Mouse (Mus musculus): ENCODE data around the gene Ppp1r1b. TPM values are rescaled to one million over a fixed set of nuclear protein-coding genes. Genes with fewer than 3 reads are reported as not detected.

Gene Ppp1r1b
- polyA plus RNA-seq, 1 experiment, result not detected

GRCm38 (mm10) chr11:98327136-98328030 is 20.8 kb upstream of the Ppp1r1b start:
- Histone ChIP-seq H3K4me3 (no peak overlapping the region), H3K36me3 (ENCODE audit: control insufficient read depth, insufficient read depth) (no peaks in the 10 kb centered on the region), H3K27me3 (ENCODE audit: control insufficient read depth, insufficient read depth, insufficient read length) (peaks cover 77% of the 10 kb centered on the region), H3K79me2 (ENCODE audit: control insufficient read depth, insufficient read depth) (no peaks in the 10 kb centered on the region), H3K4me2 (ENCODE audit: low read depth) (no peak overlapping the region), H3ac (ENCODE audit: control insufficient read depth, insufficient read length) (no peak overlapping the region)
- TF ChIP-seq MYOG (IDR thresholded peaks at IDR 0.05; ENCODE audit: control insufficient read depth in 1 of 3, insufficient read depth in 1 of 3, insufficient read length in 2 of 3, low read depth in 2 of 3), result peak in 1 of 3 experiments; percentile 4
- TF ChIP-seq MYOD1 (IDR thresholded peaks at IDR 0.05; ENCODE audit: control insufficient read depth in 1 of 3, insufficient read length in 2 of 3, low read depth in 2 of 3), result no peak

DNA sequence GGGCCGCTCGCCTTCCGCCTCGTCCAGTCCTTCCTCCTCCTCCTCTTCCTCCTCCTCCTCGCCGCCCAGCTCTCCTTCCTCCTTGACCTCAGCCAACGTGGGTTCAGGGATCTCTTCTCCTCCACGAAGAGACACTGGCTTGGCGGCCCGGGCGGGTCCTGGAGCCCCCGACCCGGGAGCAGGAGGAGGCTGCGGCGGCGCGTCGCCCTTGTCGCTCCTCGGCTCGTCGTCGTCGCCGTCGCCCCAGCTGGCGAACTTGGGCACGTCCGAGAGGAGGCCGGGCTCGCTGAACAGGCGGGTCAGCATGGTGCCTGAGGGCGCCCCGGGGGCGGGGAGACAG is 20.2 kb upstream of the Ppp1r1b start:
- Histone ChIP-seq H3ac (ENCODE audit: control insufficient read depth, insufficient read length) (no peak overlapping the region), H3K36me3 (ENCODE audit: control insufficient read depth, insufficient read depth) (no peaks in the 10 kb centered on the region), H3K79me2 (ENCODE audit: control insufficient read depth, insufficient read depth) (no peaks in the 10 kb centered on the region), H3K4me2 (ENCODE audit: low read depth) (no peak overlapping the region), H3K4me3 (no peak overlapping the region), H3K27me3 (ENCODE audit: control insufficient read depth, insufficient read depth, insufficient read length) (peaks cover 73% of the 10 kb centered on the region)
- no peak for TF ChIP-seq SRF (IDR thresholded peaks at IDR 0.05; ENCODE audit: control insufficient read depth, insufficient read length, low read depth)

GRCm38 (mm10) chr11:98328371-98329069 is 19.7 kb upstream of the Ppp1r1b start:
- Histone ChIP-seq H3ac (ENCODE audit: control insufficient read depth, insufficient read length) (no peak overlapping the region), H3K27me3 (ENCODE audit: control insufficient read depth, insufficient read depth, insufficient read length) (peaks cover 73% of the 10 kb centered on the region), H3K4me2 (ENCODE audit: low read depth) (no peak overlapping the region), H3K36me3 (ENCODE audit: control insufficient read depth, insufficient read depth) (no peaks in the 10 kb centered on the region), H3K4me3 (no peak overlapping the region), H3K79me2 (ENCODE audit: control insufficient read depth, insufficient read depth) (no peaks in the 10 kb centered on the region)
- TF ChIP-seq E2F4 (IDR thresholded peaks at IDR 0.05; ENCODE audit: insufficient read depth), result no peak
- no peak for TF ChIP-seq REST (IDR thresholded peaks at IDR 0.05; ENCODE audit: insufficient read depth, insufficient read length)
- no peak for TF ChIP-seq MYOD1 (IDR thresholded peaks at IDR 0.05; ENCODE audit: control insufficient read depth in 1 of 3, insufficient read length in 2 of 3, low read depth in 2 of 3)
- no peak for TF ChIP-seq POLR2A (IDR thresholded peaks at IDR 0.05; ENCODE audit: insufficient read length, low read depth)
- TF ChIP-seq TCF12 (IDR thresholded peaks at IDR 0.05; ENCODE audit: insufficient read depth, poor library complexity, severe bottlenecking), result no peak
- no peak for TF ChIP-seq TCF3 (IDR thresholded peaks at IDR 0.05; ENCODE audit: insufficient read length, low read depth)
- no peak for TF ChIP-seq CEBPB (IDR thresholded peaks at IDR 0.05; ENCODE audit: insufficient read depth, poor library complexity, severe bottlenecking)
- no peak for TF ChIP-seq SRF (IDR thresholded peaks at IDR 0.05; ENCODE audit: control insufficient read depth, insufficient read length, low read depth)
- no peak for TF ChIP-seq USF1 (IDR thresholded peaks at IDR 0.05; ENCODE audit: low read depth)
- no peak for TF ChIP-seq POLR2AphosphoS2 (IDR thresholded peaks at IDR 0.05; ENCODE audit: insufficient read length, low read depth)
- TF ChIP-seq MYOG (IDR thresholded peaks at IDR 0.05; ENCODE audit: control insufficient read depth in 1 of 3, insufficient read depth in 1 of 3, insufficient read length in 2 of 3, low read depth in 2 of 3), result no peak
- TF ChIP-seq MAX (IDR thresholded peaks at IDR 0.05; ENCODE audit: low read depth), result no peak

DNA sequence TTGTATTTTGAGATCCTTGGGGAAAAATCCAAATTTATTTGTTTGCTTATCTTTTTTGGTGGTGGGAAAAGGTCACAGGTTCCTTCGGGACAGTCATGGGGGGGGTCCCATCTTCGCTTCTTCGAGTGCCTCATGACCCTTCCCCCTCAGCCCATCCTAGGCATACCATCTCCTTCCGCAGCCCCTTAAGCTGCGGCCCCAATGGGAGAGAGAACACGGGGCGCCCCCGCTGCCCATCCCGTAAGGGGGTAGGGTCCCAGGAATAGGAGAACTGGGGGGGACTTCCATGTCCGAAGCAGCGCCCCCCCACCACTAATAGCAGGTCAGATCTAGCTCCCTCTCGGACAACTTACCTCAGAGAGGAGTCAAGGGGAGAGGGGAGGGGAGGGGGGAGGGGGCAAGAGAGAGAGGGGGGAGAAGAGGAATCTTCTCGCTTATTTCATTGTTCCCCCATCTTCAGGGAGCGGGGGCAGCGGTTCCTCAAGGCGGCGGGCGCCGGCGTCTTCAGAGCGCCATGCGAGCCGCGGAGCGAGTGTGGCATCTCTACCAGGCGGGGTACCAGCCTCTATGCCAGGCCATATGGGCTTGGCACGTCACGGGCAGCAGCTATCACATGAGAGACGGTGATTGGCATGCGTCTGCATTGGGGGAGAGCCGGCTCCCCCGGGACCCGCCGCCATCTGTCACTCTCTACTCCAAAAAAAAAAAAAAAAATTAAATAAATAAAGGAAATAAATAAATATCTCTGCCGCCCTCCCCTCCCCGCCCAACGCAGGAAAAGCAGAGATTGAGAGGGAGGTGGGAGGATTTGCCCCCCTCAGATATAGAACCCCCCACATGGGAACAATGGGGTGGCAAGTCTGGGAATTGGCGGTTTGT is 18.9 kb upstream of the Ppp1r1b start, which contains the start of gene Neurod2:
Neurod2 (minus strand) TSS at position 568 of the 879 bp plus-strand sequence.
- H3K4me3 ChIP-seq, result no peak within 1 kb of the TSS
- H3K4me2 ChIP-seq (ENCODE audit: low read depth), result no peak within 1 kb of the TSS
- H3K79me2 ChIP-seq (ENCODE audit: control insufficient read depth, insufficient read depth), result no peaks in the 10 kb centered on the region
- H3K36me3 ChIP-seq (ENCODE audit: control insufficient read depth, insufficient read depth), result no peaks in the 10 kb centered on the region
- no peak for TF ChIP-seq MAX (IDR thresholded peaks at IDR 0.05; ENCODE audit: low read depth)
- H3ac ChIP-seq (ENCODE audit: control insufficient read depth, insufficient read length), result no peak within 1 kb of the TSS
- H3K27me3 ChIP-seq (ENCODE audit: control insufficient read depth, insufficient read depth, insufficient read length), result peaks cover 79% of the 10 kb centered on the region

GRCm38 (mm10) chr11:98329960-98330744 is 18.1 kb upstream of the Ppp1r1b start:
- Histone ChIP-seq H3K4me2 (ENCODE audit: low read depth) (no peak overlapping the region), H3K27me3 (ENCODE audit: control insufficient read depth, insufficient read depth, insufficient read length) (peaks cover 84% of the 10 kb centered on the region), H3ac (ENCODE audit: control insufficient read depth, insufficient read length) (no peak overlapping the region), H3K36me3 (ENCODE audit: control insufficient read depth, insufficient read depth) (no peaks in the 10 kb centered on the region), H3K4me3 (no peak overlapping the region), H3K79me2 (ENCODE audit: control insufficient read depth, insufficient read depth) (no peaks in the 10 kb centered on the region)
- TF ChIP-seq SRF (IDR thresholded peaks at IDR 0.05; ENCODE audit: control insufficient read depth, insufficient read length, low read depth), result no peak
- TF ChIP-seq CEBPB (IDR thresholded peaks at IDR 0.05; ENCODE audit: insufficient read depth, poor library complexity, severe bottlenecking), result no peak
- no peak for TF ChIP-seq MAX (IDR thresholded peaks at IDR 0.05; ENCODE audit: low read depth)
- no peak for TF ChIP-seq USF1 (IDR thresholded peaks at IDR 0.05; ENCODE audit: low read depth)
- TF ChIP-seq MYOG (IDR thresholded peaks at IDR 0.05; ENCODE audit: control insufficient read depth in 1 of 3, insufficient read depth in 1 of 3, insufficient read length in 2 of 3, low read depth in 2 of 3), result no peak
- no peak for TF ChIP-seq POLR2AphosphoS2 (IDR thresholded peaks at IDR 0.05; ENCODE audit: insufficient read length, low read depth)
- TF ChIP-seq MYOD1 (IDR thresholded peaks at IDR 0.05; ENCODE audit: control insufficient read depth in 1 of 3, insufficient read length in 2 of 3, low read depth in 2 of 3), result no peak
- no peak for TF ChIP-seq TCF12 (IDR thresholded peaks at IDR 0.05; ENCODE audit: insufficient read depth, poor library complexity, severe bottlenecking)
- no peak for TF ChIP-seq REST (IDR thresholded peaks at IDR 0.05; ENCODE audit: insufficient read depth, insufficient read length)
- TF ChIP-seq TCF3 (IDR thresholded peaks at IDR 0.05; ENCODE audit: insufficient read length, low read depth), result no peak
- TF ChIP-seq POLR2A (IDR thresholded peaks at IDR 0.05; ENCODE audit: insufficient read length, low read depth), result no peak
- TF ChIP-seq E2F4 (IDR thresholded peaks at IDR 0.05; ENCODE audit: insufficient read depth), result no peak

Measured in myocyte (in vitro differentiated cells).